ENCODE assay signal across 17 mouse cellular contexts in the genomic region with DNA sequence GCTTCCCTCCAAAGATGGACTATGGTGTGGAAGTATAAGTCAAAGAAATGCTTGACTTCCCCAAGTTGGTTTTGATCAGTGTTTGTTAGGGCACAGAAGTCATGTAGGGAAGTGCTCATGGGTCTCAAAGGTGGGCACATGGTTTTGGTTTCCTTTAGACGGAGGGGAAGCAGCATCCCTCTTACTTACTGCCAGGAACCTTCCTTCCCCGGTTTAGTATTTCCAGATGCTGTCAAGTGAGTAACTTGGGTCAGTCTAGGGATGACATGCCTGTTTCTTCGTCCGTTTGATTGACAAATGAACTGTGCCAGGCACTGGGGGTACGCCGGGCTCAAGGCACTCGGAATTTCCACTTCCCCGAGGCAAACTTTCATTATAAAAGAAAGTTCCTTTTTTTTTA.
"Had no signal": no experiment of that assay in that cellular context is flagged by ENCODE, and none has a peak within 500 bp of the region (broad histone marks: within the 10 kb centered on the region; RNA-seq: fewer than 3 reads in every experiment).

No protein-coding gene starts in this region.

- ATAC-seq: lung, postnatal 0 days; midbrain, embryonic 16.5 days had no signal

- H3K4me1 ChIP-seq: liver, embryonic 15.5 days; megakaryocyte, embryonic 14.5 days; midbrain, embryonic 12.5 days; neural tube, embryonic 13.5 days had no signal

- H3K9me3 ChIP-seq: liver, embryonic 15.5 days; midbrain, embryonic 12.5 days; neural tube, embryonic 13.5 days had no signal

- H3K27me3 ChIP-seq: liver, embryonic 15.5 days; megakaryocyte, embryonic 14.5 days; midbrain, embryonic 12.5 days; neural tube, embryonic 13.5 days had no signal

- H3K4me3 ChIP-seq: liver, embryonic 15.5 days; megakaryocyte, embryonic 14.5 days; midbrain, embryonic 12.5 days; neural tube, embryonic 13.5 days had no signal

- H3K36me3 ChIP-seq: liver, embryonic 15.5 days; midbrain, embryonic 12.5 days; neural tube, embryonic 13.5 days had no signal

- H3K9ac ChIP-seq: liver, embryonic 15.5 days; midbrain, embryonic 12.5 days; neural tube, embryonic 13.5 days had no signal

- H3K27ac ChIP-seq: liver, embryonic 15.5 days; midbrain, embryonic 12.5 days; neural tube, embryonic 13.5 days had no signal

- H3K4me2 ChIP-seq: liver, embryonic 11.5 days; liver, embryonic 15.5 days; midbrain, embryonic 12.5 days; neural tube, embryonic 13.5 days had no signal

- DNase-seq: kidney, adult 11 months; kidney, adult 9 months; kidney, postnatal 14 days; lung, adult 2 months; lung, postnatal 4 days; retina, postnatal 1 day; right cerebral cortex, postnatal 4 days; spleen, adult 18-20 months; thymus, adult 2 months; thymus, postnatal 25 days had no signal
